In the genomic region with DNA sequence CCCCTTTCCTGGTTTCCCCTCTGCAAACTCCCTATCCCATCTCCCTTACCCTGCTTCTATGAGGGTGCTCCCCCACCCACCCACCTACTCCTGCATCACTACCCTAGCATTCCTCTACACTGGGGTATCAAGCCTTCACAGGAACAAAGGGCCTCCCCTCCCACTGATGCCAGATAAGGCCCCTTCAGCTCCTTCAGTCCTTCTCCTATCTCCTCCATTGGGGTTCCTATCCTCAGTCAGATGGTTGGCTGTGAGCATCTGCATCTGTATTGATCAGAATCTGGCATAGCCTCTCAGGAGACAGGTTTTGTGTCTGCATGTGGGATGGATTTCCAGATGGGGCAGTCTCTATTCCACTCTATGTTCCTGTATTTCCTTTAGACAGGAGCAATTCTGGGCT, we compare ENCODE assay signal across 24 mouse cellular contexts.
A peak's percentile ranks its signal among the peaks of the same experiment; 100 is the strongest.
DNase-seq lines count a peak whose midpoint lies in the region; ATAC-seq and TF ChIP-seq lines count a peak whose summit lies in the region.
"Had no signal": no experiment of that assay in that cellular context is flagged by ENCODE, and none has a peak within 500 bp of the region (broad histone marks: within the 10 kb centered on the region; RNA-seq: fewer than 3 reads in every experiment).

No protein-coding gene starts in this region.

- H3K27ac ChIP-seq in liver, embryonic 12.5 days = no peak overlapping the region
- no peak overlapping the region for H3K27ac ChIP-seq in liver, postnatal 0 days (ENCODE audit: low read depth)
- H3K27ac ChIP-seq in liver, embryonic 15.5 days (replicated peaks) = no peak overlapping the region
- H3K27ac ChIP-seq in forebrain, embryonic 16.5 days (ENCODE audit: low read length) = no peak overlapping the region
- H3K27ac ChIP-seq: embryonic facial prominence, embryonic 10.5 days; embryonic facial prominence, embryonic 12.5 days; forebrain, embryonic 13.5 days had no signal

- ATAC-seq in liver, embryonic 12.5 days = peak; percentile 63; the same call in 1 of the 2 replicates
- no peak for ATAC-seq in liver, postnatal 0 days
- ATAC-seq in liver, embryonic 15.5 days (ENCODE audit: insufficient read depth) = peak; percentile 22; the same call in 1 of the 2 replicates
- no peak for ATAC-seq in forebrain, embryonic 16.5 days
- ATAC-seq: activated CD4-positive, CD25-positive, alpha-beta regulatory T cell, adult 4 months; CD4-positive, CD25-positive, alpha-beta regulatory T cell, adult 4 months; forebrain, embryonic 13.5 days; Patski had no signal

- no peak for TF ChIP-seq CTCF in liver, postnatal 0 days (IDR thresholded peaks at IDR 0.05; ENCODE audit: low read depth)

- peak; percentile 6 for DNase-seq in layer of hippocampus, adult 9-11 months
- no peak for DNase-seq in layer of hippocampus, adult 9-10 months (ENCODE audit: low spot score)
- DNase-seq in liver, postnatal 0 days = no peak
- no peak for DNase-seq in neural tube, embryonic 10.5 days (ENCODE audit: extremely low spot score, low spot score)
- DNase-seq: adrenal gland, adult 8-10 months; adrenal gland, postnatal 14 days; adrenal gland, postnatal 36 days; B cell, adult 2 months; cerebellum, adult 11-12 months; cerebellum, adult 2 months; cerebellum, adult 9-10 months; cerebellum, postnatal 10 days; cerebellum, postnatal 25 days had no signal

- peaks cover 14% of the 10 kb centered on the region for H3K4me1 ChIP-seq in liver, embryonic 12.5 days
- no peaks in the 10 kb centered on the region for H3K4me1 ChIP-seq in liver, postnatal 0 days (ENCODE audit: insufficient read depth)
- peaks cover 10% of the 10 kb centered on the region for H3K4me1 ChIP-seq in liver, embryonic 15.5 days (replicated peaks)
- H3K4me1 ChIP-seq in forebrain, embryonic 16.5 days (replicated peaks; ENCODE audit: control insufficient read depth, insufficient read depth, low read length) = no peaks in the 10 kb centered on the region
- H3K4me1 ChIP-seq: embryonic facial prominence, embryonic 10.5 days; embryonic facial prominence, embryonic 12.5 days; forebrain, embryonic 13.5 days had no signal

- H3K27me3 ChIP-seq in liver, embryonic 12.5 days (replicated peaks) = no peaks in the 10 kb centered on the region
- H3K27me3 ChIP-seq in liver, postnatal 0 days (ENCODE audit: insufficient read depth, low read length) = no peaks in the 10 kb centered on the region
- no peaks in the 10 kb centered on the region for H3K27me3 ChIP-seq in liver, embryonic 15.5 days
- no peaks in the 10 kb centered on the region for H3K27me3 ChIP-seq in forebrain, embryonic 16.5 days (replicated peaks; ENCODE audit: control insufficient read depth, insufficient read depth, low read length)
- H3K27me3 ChIP-seq: CH12.LX; embryonic facial prominence, embryonic 12.5 days; forebrain, embryonic 13.5 days; Patski had no signal

- H3K9ac ChIP-seq in liver, embryonic 12.5 days = no peak overlapping the region
- H3K9ac ChIP-seq in liver, postnatal 0 days (replicated peaks) = no peak overlapping the region
- H3K9ac ChIP-seq in liver, embryonic 15.5 days = no peak overlapping the region
- H3K9ac ChIP-seq in forebrain, embryonic 16.5 days (replicated peaks; ENCODE audit: low read depth, low read length) = no peak overlapping the region
- H3K9ac ChIP-seq: embryonic facial prominence, embryonic 12.5 days; forebrain, embryonic 13.5 days had no signal

- H3K36me3 ChIP-seq in liver, embryonic 12.5 days = no peaks in the 10 kb centered on the region
- no peaks in the 10 kb centered on the region for H3K36me3 ChIP-seq in liver, postnatal 0 days (replicated peaks; ENCODE audit: insufficient read depth, low read length)
- no peaks in the 10 kb centered on the region for H3K36me3 ChIP-seq in liver, embryonic 15.5 days (replicated peaks)
- no peaks in the 10 kb centered on the region for H3K36me3 ChIP-seq in forebrain, embryonic 16.5 days (ENCODE audit: control insufficient read depth, insufficient read depth)
- H3K36me3 ChIP-seq: embryonic facial prominence, embryonic 10.5 days; embryonic facial prominence, embryonic 12.5 days; G1E had no signal

- no peak overlapping the region for H3K4me3 ChIP-seq in liver, embryonic 12.5 days
- H3K4me3 ChIP-seq in liver, postnatal 0 days (ENCODE audit: low read depth, low read length) = no peak overlapping the region
- no peak overlapping the region for H3K4me3 ChIP-seq in liver, embryonic 15.5 days (replicated peaks)
- H3K4me3 ChIP-seq in forebrain, embryonic 16.5 days (replicated peaks; ENCODE audit: low read length) = no peak overlapping the region
- H3K4me3 ChIP-seq: embryonic facial prominence, embryonic 10.5 days; embryonic facial prominence, embryonic 12.5 days; forebrain, embryonic 13.5 days had no signal

- H3K9me3 ChIP-seq in liver, embryonic 12.5 days (replicated peaks) = no peaks in the 10 kb centered on the region
- no peaks in the 10 kb centered on the region for H3K9me3 ChIP-seq in liver, postnatal 0 days (ENCODE audit: low read length)
- no peaks in the 10 kb centered on the region for H3K9me3 ChIP-seq in liver, embryonic 15.5 days (replicated peaks)
- no peaks in the 10 kb centered on the region for H3K9me3 ChIP-seq in forebrain, embryonic 16.5 days (ENCODE audit: control insufficient read depth, low read length)
- H3K9me3 ChIP-seq: embryonic facial prominence, embryonic 10.5 days; embryonic facial prominence, embryonic 12.5 days; forebrain, embryonic 13.5 days; G1E had no signal

- no peak for TF ChIP-seq EP300 in liver, postnatal 0 days (IDR thresholded peaks at IDR 0.05; ENCODE audit: low read depth)

- no peak overlapping the region for H3K4me2 ChIP-seq in liver, embryonic 12.5 days
- no peak overlapping the region for H3K4me2 ChIP-seq in liver, postnatal 0 days (ENCODE audit: low read depth, low read length)
- no peak overlapping the region for H3K4me2 ChIP-seq in liver, embryonic 15.5 days
- no peak overlapping the region for H3K4me2 ChIP-seq in forebrain, embryonic 16.5 days (ENCODE audit: low read length)
- H3K4me2 ChIP-seq: embryonic facial prominence, embryonic 12.5 days; forebrain, embryonic 13.5 days had no signal

Comparison
In these comparisons a context has a peak if more than half of its experiments do, and no peak if none do; other contexts are left out.
1. ATAC-seq: peak in liver, embryonic 12.5 days (single experiment) and liver, embryonic 15.5 days (single experiment); none in liver, postnatal 0 days (single experiment) and forebrain, embryonic 16.5 days (single experiment).